Mouse (Mus musculus): ENCODE data around the gene Rtl8b.
"Not testable (repeated sequence)": the region's sequence is repeated elsewhere in the genome, so short reads cannot be mapped to it uniquely, and the experiment has no call there.

- not testable (repeated sequence) for TF ChIP-seq CTCF (IDR thresholded peaks at IDR 0.05; ENCODE audit: borderline replicate concordance, insufficient read depth, low read depth, low read length); POLR2A (IDR thresholded peaks at IDR 0.05; ENCODE audit: borderline replicate concordance, insufficient read depth, low read length)
These were observed 12.4 kb upstream of the Rtl8b start for GRCm38 (mm10) chrX:53682650-53683049.
